Mouse (Mus musculus) layer of hippocampus, adult 8-10 months (tissue): ENCODE measurements around the gene Vsir. TPM values are rescaled to one million over a fixed set of nuclear protein-coding genes. Genes with fewer than 3 reads are reported as not detected.

Experiments used
- DNase-seq, 2 experiments: peaks; one replicate each; pipeline ENCODE4 v3.0.0; 2022; ENCODE audit warnings: low spot score in 2 of 2
- total RNA-seq, 4 experiments: library from RNA; stranded (reverse); gene quantifications; 2 replicates each; pipeline ENCODE4 v1.2.4; 2022

Gene Vsir
- total RNA-seq, result 10 to 100 TPM; 17.5 to 84.6 (median 50.1) TPM

DNA sequence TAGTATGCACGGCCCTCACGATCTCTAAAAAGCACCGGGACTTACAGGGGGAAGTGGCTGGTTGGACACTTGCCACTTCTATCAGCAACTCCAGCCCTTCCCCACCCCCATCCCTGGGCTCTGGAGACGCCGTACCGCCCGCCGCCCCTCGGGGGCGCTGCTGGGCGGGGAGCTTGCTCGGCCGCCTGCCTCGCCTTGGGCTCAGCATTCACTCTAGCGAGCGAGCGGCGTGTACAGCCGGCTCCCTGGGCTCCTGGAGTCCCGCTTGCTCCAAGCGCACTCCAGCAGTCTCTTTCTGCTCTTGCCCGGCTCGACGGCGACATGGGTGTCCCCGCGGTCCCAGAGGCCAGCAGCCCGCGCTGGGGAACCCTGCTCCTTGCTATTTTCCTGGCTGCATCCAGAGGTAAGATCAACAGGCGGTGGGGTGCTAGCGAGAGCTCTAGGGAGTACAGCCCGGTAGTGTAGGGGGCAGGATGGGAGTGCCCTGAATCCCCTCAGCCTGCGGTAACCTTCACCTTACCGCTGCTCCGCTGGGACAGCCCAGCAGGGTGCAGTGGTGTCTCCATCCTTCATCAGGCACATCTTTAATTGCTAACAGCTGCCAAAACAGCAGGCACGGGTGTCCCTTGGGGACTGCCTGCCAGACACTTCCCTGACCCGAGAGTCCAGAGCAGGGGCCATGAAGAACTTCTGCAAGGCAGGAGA, at the start of gene Vsir:
Vsir (plus strand) TSS at position 151 of the 705 bp plus-strand sequence.
- DNase-seq, result peak in 1 of 2 experiments; percentile 43

DNA sequence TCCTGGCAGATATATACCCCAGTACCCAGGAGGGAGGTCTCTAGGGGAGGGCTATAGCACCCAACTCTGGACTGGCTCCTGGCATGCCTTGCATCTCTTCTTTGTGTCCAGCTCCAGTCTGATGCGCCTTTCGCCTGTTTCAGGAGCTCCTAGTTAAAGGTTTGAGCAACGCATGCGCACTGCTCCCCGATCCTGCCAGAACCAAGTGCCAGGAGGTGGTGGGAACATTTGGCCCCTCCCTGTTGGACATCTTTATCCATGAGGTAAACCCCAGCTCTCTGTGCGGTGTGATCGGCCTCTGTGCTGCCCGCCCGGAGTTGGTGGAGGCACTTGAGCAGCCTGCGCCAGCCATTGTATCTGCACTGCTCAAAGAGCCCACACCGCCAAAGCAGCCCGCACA, 47.0 kb upstream of the Vsir start:
- DNase-seq, result no peak

DNA sequence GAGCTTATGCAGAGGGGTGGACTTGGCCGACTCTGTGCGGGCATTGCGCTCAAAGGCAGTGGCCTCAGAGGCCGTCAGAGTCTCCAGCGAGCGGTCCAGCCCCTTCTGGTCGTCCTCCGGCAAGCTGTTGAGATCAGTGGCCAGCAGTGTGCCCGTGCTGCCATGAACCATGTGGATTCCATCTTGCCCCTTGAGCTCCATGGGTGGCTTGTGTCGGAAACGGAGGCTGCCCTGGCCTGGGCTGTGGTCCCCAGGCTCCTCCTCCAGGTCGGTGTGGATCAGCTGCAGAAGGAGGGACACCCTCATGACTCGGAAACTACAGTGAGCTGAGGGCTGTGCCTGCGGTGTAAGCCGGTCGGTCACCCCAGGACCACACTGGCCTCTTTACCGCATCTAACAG, 43.2 kb upstream of the Vsir start:
- DNase-seq, result no peak

DNA sequence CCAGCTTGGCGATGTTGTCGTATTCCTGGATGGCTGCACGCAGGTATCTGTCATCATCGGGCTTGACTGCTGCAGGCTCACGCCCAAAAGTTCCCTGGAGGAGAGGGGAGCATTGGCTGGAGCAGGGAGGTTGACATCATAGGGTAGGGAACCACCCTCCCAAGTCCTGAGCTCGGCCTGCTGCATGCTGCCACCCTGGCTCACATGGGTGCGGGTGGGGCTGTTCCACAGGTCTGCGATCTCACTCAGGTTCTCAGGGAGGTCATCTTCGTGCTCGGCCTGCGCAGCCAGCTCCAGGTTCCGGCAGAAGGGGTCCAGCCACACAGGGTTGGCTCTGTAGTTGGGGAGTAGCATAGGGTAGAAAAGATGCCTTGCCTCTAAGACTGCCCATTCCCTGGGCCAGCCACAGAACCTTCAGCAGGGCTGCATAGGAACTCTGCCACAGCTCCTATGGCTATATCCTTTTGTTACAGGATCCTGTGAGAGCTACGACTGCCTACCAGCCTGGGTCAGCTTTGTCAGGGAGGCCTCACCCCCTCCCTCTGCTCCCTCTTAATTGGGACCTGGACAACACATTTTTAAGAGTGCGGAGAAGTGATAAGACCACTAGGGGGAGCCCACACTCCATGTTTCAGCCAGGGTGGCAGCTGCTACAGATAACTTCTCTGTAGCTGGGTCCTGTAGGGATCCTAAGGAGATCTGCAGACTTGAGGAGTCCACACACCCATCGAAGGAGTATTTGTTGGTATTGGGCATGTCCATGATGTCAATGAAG, 41.6 kb upstream of the Vsir start:
- DNase-seq, result peak; percentile 68 to 79

DNA sequence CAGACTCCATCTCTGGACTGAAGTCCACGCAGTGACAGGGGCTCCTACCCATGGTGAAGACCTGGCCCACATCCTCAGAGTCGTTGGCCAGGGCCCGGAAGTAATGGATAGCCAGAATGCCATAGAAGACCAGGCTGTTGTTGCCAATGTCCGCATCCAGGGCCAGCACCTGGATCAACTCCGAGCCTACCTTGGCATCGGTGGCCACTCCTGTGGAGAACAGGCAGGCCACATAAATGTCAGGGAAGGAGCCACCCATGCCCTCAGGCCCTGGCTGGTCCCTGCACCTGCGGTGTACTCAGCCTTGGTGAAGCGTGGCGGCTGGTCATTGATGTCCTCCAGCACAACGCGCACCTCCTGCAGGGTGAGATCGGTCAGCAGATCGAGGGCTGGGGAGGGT, 36.0 kb upstream of the Vsir start:
- DNase-seq, result no peak

DNA sequence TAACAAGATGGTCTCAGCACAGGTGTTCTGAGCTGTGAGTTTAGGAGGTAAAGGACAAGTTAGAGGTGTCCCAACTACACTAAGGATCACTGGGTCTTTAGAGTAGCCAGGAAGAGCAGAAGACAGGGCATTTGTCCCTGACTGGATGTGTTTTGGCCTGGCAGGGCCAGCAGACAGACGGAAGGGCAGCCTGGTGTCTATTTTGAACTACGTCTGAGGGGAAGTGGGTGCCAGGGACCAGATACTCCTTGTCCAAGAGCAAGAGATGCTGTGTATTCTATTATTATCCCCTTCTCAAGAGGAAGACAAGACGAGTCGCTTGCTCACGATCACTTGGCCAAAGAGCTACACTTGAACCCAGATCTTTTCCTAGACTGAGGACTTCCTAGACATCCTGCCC, 33.0 kb upstream of the Vsir start:
- DNase-seq, result no peak

DNA sequence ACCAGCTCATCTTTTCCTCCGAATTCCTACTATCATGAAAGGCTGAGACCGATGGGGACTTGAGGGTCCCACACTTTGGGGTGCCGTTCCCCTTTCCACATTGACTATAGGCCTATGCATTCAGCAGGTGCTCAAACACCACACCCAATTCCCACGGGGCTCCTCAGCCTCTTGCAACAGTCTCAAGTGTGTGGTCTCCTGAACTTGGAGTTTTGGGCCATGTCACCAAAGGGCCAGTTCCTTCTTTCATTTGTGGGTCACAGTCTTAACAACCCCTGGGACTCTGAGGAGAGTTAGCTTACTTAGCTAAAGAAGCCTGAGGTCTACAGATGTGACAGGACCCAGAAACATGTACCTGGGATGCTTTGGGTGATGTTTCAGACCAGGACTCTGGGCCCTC, 30.5 kb upstream of the Vsir start:
- DNase-seq, result no peak

DNA sequence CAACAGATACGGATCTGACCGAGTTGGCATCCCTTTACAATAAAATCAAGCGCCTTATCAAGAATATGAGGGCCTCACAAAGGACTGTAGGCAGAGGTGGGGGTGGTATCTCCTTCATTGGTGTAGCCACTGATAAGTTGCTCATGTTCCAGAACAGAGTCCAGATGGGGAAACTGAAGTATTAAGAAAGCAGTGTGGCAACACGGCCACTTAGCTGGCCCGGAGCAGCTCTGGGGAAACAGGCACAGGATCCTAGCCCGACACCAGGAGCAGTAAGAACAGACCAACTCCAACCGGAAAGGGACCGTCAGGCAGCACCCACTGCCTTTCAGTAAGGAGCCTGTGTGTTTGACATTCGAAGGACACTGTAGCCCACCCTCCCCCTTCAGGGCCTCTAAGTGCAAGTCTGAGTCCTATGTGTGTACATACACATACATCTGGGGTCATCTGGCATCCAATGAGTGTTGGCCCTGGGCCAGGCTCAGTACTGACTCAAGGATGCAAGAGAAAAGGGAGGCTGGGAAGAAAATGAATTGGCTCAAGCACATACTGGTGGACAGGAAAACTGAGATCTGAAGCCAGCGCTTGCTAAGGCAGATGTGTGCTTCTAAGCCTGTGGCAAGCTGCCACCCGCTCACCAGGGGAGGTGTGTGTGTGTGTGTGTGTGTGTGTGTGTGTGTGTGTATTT, 17.5 kb upstream of the Vsir start:
- no peak for DNase-seq

DNA sequence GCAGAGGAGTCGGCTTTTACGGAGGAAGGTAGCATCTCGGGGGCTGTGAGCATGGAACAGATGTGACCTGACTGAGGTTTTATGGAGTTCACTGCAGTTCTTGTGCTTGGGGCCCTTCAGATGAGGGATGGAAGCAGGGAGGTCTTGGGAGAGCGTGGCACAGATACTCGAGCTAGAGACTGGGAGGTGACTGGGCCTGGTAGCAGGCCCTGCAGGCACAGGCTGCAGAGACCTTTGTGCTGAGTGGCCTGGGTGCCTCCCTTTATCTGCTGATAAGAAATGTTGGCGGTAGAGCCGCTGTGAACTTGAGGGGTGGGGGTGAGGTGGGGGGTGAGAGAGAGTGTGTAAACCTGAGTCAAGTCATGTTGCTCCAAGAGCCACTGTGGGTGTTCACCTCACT, 12.1 kb upstream of the Vsir start:
- no peak for DNase-seq

DNA sequence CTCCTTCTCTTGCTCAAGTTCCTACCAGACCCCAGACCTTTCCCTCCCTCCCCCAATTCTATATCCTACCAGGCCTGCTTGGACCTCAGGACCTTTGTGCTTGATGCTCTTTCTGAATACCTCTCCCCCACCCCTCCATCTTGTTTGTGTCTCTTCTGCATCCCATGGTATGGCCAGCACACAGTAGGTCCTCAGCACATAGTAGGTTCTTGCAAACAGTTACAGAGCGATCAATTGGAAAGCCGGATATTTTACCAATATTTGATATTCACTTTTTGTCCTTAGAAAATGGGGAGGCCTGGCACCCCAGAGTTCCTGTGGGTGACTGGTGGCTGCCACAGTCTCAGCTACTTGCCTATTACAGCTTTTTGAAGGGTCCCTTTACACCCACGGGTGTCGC, 11.6 kb upstream of the Vsir start:
- DNase-seq, result no peak

DNA sequence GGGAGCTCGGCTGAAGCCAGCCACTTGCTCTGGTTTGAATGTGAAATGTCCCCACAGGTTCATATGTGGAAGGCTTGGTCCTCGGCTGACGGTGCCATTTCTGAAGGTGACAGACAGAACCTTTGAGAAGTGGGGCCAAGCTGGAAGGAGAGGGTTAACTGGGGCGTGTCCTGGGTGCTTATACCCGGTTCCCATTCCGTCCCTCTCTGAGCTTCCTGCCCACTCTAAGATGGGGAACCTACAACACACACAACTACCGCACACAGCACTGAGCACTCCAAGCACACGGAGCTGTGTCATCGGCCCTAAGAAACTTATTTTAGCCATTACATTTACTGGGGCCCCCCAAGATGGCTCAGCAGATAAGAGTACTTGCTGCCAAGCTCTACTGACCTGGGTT, 5.1 kb upstream of the Vsir start:
- DNase-seq, result no peak

DNA sequence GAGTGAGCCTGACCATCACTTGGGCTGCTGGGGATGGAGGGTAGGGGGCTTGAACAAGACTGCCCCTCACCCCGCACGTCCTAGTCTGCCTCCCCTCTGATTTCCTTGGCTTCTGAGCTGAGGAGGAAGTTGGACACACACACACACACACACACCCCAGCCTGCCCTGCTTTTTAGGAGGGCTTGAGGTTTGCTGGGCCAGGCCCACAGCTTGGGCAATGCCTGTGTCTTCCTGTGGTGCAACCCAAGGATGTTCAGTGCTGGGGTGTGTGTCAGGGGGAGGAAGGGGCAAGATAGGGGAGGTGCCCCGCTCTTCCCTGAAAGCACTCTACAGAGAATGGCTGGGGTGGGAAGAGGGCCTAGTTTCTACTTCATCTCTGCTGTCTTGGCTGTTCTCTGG, 2.5 kb upstream of the Vsir start:
- DNase-seq, result no peak

DNA sequence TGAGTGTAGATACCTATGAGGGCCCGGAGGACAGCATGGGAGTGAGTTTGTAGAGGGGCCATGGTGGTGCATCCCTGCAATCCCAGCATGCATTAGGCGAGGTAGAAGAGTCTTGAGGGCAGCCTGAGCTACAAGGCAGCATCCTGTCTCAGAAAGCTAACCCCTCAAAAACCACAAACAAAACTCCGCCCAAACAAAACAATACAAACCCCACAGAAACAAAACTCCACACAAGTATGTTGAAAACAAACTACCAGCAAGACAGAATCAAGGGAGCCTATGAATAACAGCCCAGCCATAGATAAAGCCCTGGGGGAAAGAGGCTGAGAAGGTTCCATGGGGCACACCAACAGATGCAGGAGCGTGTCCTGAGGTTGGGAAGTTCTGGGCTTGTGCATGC, 595 bp upstream of the Vsir start:
- DNase-seq, result no peak

DNA sequence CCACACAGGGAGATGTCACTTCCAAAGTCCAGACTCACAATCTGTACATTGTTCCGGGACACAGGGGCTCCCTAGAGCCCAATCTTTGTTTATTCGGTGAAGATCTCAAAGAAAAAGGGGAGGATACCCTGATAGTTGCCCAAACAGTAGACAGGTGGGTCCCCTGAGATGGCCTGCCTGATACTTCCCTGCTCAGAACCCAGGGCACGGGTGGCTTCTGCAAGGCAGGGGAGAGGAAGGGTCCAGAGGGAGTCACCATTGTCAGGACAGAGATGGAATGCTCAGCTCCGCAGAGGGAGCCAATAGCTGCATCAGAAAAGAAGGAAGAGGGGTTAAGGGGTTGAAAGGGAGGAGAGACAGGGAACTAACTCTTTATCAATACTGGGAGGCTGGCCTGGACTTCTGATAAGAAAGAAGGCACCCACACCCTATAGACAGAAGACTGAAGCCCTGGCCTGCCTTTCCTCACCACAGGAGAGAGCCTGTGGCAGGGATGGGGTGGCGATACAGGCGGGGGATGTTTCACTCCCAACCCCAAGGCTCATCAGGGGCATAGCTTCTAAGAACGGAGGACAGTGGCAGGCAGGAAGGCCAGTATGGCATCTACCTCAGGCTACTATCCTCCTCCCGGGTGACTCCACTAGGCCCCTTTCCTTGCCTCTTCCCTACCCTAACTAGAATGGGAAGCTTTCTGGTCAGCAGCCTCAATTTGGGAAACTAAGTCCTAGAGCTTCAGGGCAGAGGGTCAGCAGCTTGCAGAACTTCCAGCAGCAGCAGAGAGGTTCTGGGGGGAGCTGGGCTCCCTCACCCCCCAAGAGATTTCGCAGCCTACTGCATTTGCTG, 1.3 kb downstream of the Vsir start:
- DNase-seq, result no peak

DNA sequence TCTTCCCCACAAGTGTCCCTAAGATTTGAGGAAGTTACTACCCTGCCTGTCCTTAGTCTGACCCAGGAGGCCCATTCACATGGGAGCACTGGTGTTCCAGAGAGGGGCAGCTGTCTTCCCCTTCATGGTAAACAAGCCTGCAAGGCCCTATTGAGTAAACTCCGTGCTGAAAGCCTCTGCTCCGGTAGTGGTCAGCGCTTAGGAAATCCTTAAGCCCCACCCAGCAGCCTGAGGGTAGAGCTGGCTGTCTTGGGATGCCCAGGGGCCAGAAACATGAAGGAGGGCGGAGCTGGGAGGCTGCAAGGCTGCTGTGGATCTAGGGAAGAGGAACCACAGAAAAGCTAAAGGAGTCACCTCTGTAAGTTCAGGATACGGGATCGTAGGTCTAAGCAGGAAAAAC, 2.4 kb downstream of the Vsir start:
- no peak for DNase-seq

DNA sequence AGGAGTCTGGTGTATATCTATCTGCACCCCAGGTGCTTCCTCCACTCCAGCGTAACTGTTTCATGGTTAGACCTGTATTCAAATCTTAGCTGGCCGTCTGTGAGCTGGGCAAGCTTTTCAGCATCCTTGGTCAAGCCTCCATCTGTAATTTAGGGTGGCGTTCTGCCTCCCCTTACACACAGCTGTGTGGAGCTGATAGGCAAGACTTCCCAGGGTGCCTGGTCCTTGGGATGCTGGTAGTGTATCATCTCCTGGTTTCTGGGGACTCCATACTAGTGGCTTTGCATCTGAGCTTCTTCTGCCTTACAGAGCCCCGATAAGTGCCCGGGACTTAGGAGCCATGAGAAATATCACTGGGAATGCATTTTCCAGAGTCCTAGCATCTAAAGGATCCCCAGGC, 3.0 kb downstream of the Vsir start:
- no peak for DNase-seq

DNA sequence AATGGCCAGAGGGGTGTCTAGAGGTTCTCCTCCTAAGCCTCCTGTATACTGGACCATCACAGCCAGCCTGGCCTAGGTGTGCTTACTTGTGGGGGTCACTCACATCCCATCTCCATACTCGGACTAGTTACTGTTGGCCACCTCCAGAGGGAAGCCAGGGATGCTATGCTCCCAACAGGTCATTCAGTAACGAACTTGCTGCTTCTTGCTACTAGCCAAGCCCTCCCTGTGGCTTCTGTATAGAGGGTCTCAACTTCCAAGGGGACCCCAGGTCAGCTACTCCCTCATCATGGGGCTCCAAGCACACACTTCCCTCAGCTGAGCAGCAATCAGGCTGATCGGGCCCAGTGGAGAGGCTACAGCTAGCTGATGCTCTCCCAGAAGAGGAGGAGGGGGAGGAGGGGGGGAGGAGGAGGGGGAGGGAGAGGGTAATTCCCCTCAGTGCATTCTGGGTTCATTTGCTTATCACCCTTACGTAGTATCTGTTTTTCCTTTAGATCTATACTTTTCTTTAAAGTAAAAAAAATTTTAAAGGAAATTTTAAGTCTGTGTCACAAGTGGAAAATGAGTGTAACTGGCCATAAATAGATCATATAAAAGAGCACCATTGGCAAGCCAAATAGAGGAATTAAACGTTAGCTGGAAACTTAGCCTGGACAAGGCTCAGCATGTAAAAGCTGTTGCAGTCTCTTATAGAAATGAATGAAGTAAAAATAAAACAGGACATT, 3.6 kb downstream of the Vsir start:
- no peak for DNase-seq

DNA sequence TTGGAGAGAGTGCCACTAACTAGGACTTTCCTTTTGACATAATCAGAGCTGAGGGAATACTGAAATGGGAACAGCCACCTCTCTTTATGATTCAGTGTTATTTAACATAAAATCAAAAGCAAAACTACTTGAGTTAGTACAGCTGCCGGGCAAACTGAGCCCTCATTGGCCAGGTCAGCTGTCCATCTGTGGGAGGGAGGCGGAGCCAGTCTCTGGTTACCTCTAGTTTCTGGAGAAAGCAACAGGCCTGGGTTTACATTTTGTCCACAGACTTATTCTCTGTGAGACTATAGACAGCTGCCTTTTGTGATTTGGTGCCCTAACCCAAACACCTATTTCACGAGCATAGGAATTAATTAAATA, 4.1 kb downstream of the Vsir start:
- peak; percentile 35 to 65 for DNase-seq

DNA sequence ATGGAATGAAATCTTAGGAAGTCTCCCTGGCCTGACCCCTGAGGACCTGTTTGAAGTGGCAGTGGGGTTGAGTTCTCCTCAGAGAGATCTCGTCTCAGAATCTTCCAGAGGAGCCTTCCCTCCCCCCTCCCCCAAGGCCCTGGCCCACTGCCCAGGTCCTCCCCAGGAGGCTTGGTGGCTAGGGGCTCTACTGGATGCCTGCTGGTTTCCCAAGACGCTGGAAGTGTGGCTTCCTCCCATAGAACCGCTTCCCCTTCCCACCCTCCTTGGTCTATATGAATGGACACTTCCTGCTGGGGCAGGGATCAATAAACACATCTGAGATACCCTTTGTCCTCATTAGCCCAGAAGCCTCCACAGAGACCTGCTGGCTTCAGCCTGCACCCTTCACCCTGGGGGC, 4.6 kb downstream of the Vsir start:
- no peak for DNase-seq

DNA sequence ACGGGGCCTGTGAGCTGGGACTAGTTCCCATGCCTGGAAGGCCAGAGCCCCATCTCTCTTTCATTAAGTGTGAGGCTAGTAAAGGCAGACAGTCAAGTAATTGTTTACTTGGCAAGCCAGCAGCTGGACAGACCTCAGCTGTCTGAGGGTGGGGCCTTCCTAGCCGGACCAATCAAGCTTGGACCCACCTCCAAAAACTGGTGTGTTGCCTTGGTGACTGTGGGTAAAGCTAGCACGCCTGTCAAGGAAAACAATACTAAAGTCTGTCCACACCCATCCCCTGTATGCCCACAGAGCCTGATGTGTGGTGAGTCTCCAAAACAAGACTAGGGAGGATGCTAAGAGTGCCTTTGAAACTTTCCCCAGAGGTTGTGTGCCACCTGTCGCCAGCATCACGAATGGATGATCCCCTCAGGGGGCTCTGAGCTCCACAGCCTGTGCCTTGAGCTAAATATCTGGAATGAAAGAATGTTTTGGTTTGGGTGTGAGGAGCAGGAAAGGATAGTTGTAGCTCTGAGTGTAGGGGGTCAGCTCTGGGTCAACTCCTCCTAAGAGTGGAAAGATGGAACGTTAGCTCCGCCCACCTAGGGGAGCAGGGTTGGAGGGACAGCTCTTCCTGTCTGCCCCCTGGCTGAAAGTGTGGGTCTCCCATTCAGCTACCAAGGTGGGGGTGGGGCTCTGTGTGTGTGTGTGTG, 5.3 kb downstream of the Vsir start:
- DNase-seq, result no peak
